Mouse (Mus musculus) lung, postnatal 0 days (tissue): ENCODE measurements at regions not wholly inside any gene's neighbourhood (a gene's known extent, or its start where the extent isn't known, plus 50 kb on each side); places are given as distances from the start of the nearest gene placed in this dataset.

Experiments used
- ATAC-seq: fragments of 200-750 bp; cut with Nextera tagmentation; 2 replicates; pipeline ENCODE4 v1.8.0; 2017; ENCODE audit warnings: moderate library complexity
- DNase-seq: peaks from one replicate; pipeline ENCODE4 v3.0.0-alpha.2; 2016; ENCODE audit warnings: low spot score
- H3K27ac ChIP-seq: fragments of 300-500 bp; sonication (generic); 2 replicates; pipeline ENCODE4 v1.5.1; 2014; ENCODE audit warnings: antibody characterized with exemption, mild to moderate bottlenecking, low read length, mixed read lengths
- H3K27me3 ChIP-seq: fragments of 300-500 bp; sonication (generic); replicated peaks from 2 replicates; pipeline ENCODE4 v1.6.1; 2014; ENCODE audit warnings: low read length, mixed read lengths; ENCODE audit not compliant: insufficient read depth
- H3K36me3 ChIP-seq: fragments of 300-500 bp; sonication (generic); 2 replicates; pipeline ENCODE4 v1.6.1; 2014; ENCODE audit warnings: low read length, mixed read lengths; ENCODE audit not compliant: insufficient read depth
- H3K4me1 ChIP-seq: fragments of 300-500 bp; sonication (generic); 2 replicates; pipeline ENCODE4 v1.6.1; 2014; ENCODE audit warnings: antibody characterized with exemption, low read depth, low read length, mixed read lengths; ENCODE audit not compliant: insufficient read depth
- H3K4me2 ChIP-seq: fragments of 300-500 bp; sonication (generic); replicated peaks from 2 replicates; pipeline ENCODE4 v1.6.1; 2014; ENCODE audit warnings: low read depth, mild to moderate bottlenecking, low read length, moderate library complexity, mixed read lengths
- H3K4me3 ChIP-seq: fragments of 300-500 bp; sonication (generic); 2 replicates; pipeline ENCODE4 v1.5.1; 2014; ENCODE audit warnings: low read depth, low read length
- H3K9ac ChIP-seq: fragments of 300-500 bp; sonication (generic); replicated peaks from 2 replicates; pipeline ENCODE4 v1.6.1; 2014; ENCODE audit warnings: low read depth, mild to moderate bottlenecking
- H3K9me3 ChIP-seq: fragments of 300-500 bp; sonication (generic); 2 replicates; pipeline ENCODE4 v1.6.1; 2016; ENCODE audit warnings: low read length, mixed read lengths
- CTCF ChIP-seq: IDR thresholded peaks from 2 replicates; pipeline ENCODE4 v1.5.1; 2016; ENCODE audit warnings: antibody characterized with exemption, mild to moderate bottlenecking
- EP300 ChIP-seq: IDR thresholded peaks from 2 replicates; pipeline ENCODE4 v1.6.1; 2016; ENCODE audit warnings: antibody characterized with exemption, mild to moderate bottlenecking, control low read depth
- WGBS: fragments of 180-500 bp; shearing (Covaris S2); extraction: QIAGEN DNeasy Blood & Tissue Kit; methylation state at CpG from one replicate; pipeline ENCODE4 v1.1.7; 2014; 5-methylcytosine and 5-hydroxymethylcytosine counted together

DNA sequence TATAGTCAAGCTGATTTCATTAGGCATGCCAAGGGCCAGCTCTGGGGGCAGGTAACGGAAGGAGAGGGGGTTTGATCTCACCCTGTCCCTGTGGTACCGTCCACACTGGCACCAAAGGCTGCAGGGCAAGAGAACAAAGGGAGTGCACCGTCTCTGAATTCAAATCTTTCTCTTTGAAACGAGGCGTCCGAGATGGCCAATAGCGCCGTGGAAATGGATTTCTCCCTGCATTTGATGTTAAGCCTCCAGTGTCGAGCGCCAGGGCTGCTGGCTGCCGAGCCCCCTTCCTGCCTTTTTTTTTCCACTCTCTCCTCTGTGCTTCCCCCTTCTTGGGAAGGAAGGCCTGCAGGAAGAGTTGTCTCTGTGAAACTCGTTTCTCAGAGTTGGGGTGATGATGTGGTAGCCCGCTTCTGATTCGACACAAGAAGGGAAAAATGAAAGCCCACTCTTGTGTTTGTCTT is 235.5 kb downstream of the 3110018I06Rik start:
- WGBS = 53% methylated on average over 14 of the region's 14 CpGs
- no peak overlapping the region for H3K27ac ChIP-seq

DNA sequence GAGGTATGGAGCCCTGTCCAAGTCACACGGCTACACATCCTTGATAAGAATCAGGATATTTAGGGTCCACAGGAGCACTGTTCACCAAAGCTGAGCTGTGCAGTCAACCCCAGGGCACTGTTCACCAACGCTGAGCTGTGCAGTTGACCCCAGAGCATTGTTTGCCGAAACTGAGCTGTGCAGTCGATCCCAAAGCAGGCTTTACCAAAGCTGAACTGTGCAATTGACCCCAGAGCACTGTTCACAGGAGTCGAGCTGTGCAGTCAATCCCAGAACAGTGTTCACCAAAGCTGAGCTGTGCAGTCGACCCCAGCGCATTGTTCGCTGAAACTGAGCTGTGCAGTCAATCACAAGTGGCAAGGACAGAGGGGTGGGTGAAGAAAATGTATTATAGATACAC is 236.0 kb downstream of the 3110018I06Rik start:
- TF ChIP-seq CTCF = no peak
- no peak for TF ChIP-seq EP300
- 46% methylated on average over 8 of the region's 8 CpGs for WGBS
- Histone ChIP-seq H3K9me3 (no peaks in the 10 kb centered on the region), H3K4me2 (no peak overlapping the region), H3K36me3 (no peaks in the 10 kb centered on the region), H3K4me3 (no peak overlapping the region), H3K4me1 (no peaks in the 10 kb centered on the region), H3K27ac (no peak overlapping the region), H3K27me3 (no peaks in the 10 kb centered on the region), H3K9ac (no peak overlapping the region)
- no peak for ATAC-seq
- DNase-seq = no peak

More for the DNA sequence above, 235.5 kb downstream of the 3110018I06Rik start:
- Histone ChIP-seq H3K36me3 (no peaks in the 10 kb centered on the region), H3K4me1 (no peaks in the 10 kb centered on the region), H3K9me3 (no peaks in the 10 kb centered on the region), H3K4me3 (no peak overlapping the region), H3K27me3 (no peaks in the 10 kb centered on the region), H3K4me2 (no peak overlapping the region), H3K9ac (no peak overlapping the region)
- DNase-seq = no peak
- ATAC-seq = no peak
- TF ChIP-seq CTCF = no peak
- no peak for TF ChIP-seq EP300

DNA sequence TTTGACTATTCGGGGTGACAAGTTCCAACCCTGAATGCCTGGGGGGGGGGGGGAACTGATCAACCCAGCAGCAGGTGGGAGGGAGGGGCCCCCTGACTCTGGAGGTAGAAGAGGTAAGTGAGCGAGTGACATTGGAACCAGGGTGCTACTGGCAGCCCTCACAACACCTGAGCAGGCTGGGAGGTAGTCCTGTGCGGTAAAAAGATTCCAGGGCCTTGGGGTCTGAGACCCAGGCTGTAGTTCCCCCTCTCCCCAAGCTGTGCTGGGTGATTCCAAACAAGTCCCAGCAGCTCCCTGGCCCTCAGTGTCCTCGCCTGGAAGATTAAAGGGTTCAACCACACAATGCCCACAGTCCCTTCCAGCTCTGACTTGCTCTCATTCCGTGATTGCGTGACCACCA is 240.4 kb downstream of the 3110018I06Rik start:
- Histone ChIP-seq H3K4me2 (no peak overlapping the region), H3K4me3 (no peak overlapping the region), H3K4me1 (no peaks in the 10 kb centered on the region), H3K36me3 (no peaks in the 10 kb centered on the region), H3K9ac (no peak overlapping the region), H3K9me3 (no peaks in the 10 kb centered on the region), H3K27me3 (no peaks in the 10 kb centered on the region), H3K27ac (no peak overlapping the region)
- WGBS = 64% methylated on average over 6 of the region's 6 CpGs
- DNase-seq (no peak), ATAC-seq (no peak)
- TF ChIP-seq EP300 (no peak), CTCF (no peak)

DNA sequence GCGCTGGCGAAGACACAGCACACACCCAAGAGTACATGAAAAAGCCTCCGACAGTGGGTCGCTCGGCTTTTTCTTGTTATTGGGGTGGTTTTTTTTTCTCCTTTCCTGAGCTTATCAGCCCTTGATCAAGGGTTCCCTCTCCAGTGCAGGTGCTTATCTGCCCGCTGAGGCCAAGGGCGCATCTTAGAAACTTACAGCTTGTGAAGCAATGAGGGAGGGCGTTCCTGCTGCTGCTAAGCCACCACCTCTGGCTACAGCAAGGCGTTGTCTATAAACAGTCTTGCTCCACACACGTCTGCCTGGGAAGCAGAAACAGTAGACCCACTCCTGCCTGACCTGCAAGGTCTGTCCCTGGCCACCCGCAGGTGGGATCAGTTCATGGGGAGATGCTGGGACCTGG is 240.9 kb downstream of the 3110018I06Rik start:
- WGBS = 57% methylated on average over 11 of the region's 11 CpGs

DNA sequence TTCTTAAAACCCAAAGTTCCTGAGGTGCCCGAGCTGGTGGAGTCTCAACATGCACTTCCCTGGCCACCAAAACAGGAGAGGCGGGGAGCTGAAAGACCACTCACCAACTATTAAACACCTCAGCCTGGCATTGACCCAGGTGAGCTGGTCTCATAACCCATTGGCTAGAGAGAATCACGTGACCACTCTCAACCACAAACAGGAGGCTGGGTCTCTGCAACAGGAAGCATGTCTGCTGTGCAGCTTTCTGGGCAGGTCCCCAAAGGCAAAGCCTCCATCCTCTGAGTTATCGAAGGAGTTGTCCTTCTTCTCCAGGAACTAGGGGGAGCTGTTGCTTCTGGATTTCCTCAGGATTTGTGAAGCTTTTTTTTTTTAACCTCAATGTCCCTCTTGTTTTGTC is 242.5 kb downstream of the 3110018I06Rik start:
- ATAC-seq = no peak
- H3K27me3 ChIP-seq = no peaks in the 10 kb centered on the region
- H3K4me1 ChIP-seq = no peaks in the 10 kb centered on the region
- TF ChIP-seq CTCF (no peak), EP300 (no peak)
- H3K4me2 ChIP-seq = no peak overlapping the region
- 64% methylated on average over 4 of the region's 4 CpGs for WGBS
- H3K36me3 ChIP-seq = no peaks in the 10 kb centered on the region
- no peak for DNase-seq
- H3K9me3 ChIP-seq = no peaks in the 10 kb centered on the region
- H3K9ac ChIP-seq = no peak overlapping the region
- no peak overlapping the region for H3K4me3 ChIP-seq
- H3K27ac ChIP-seq = no peak overlapping the region

More for the DNA sequence above, 240.9 kb downstream of the 3110018I06Rik start:
- H3K9me3 ChIP-seq = no peaks in the 10 kb centered on the region
- H3K4me2 ChIP-seq = no peak overlapping the region
- no peaks in the 10 kb centered on the region for H3K36me3 ChIP-seq
- no peak for TF ChIP-seq EP300
- TF ChIP-seq CTCF = no peak
- no peak for DNase-seq
- no peak for ATAC-seq
- H3K9ac ChIP-seq = no peak overlapping the region
- H3K4me1 ChIP-seq = no peaks in the 10 kb centered on the region
- no peak overlapping the region for H3K4me3 ChIP-seq
- H3K27ac ChIP-seq = no peak overlapping the region
- H3K27me3 ChIP-seq = no peaks in the 10 kb centered on the region

DNA sequence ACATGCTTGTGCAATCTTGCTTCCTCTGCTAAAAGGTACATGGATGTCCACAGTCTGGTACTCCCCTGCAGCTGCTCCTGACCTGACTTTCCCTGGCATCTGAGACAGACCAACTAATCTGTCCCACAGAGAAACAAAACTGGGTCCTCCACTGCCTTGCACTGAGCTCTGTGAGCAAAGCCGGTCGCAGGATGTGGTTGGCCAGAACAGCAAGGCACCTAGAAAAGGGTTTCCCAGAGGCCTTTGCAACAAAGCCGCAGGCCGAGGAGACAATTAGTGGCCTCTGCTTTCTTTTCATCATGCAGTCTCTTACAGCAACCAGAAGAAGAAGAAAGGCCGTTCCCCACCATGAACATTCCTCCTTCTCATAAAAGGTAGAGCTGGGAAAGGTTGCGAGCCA is 246.1 kb downstream of the 3110018I06Rik start:
- H3K27ac ChIP-seq = no peak overlapping the region
- H3K36me3 ChIP-seq = no peaks in the 10 kb centered on the region
- no peaks in the 10 kb centered on the region for H3K9me3 ChIP-seq
- no peaks in the 10 kb centered on the region for H3K4me1 ChIP-seq
- TF ChIP-seq EP300 (no peak), CTCF (no peak)
- ATAC-seq (no peak), DNase-seq (no peak)
- H3K4me3 ChIP-seq = no peak overlapping the region
- 90% methylated on average over 6 of the region's 6 CpGs for WGBS
- H3K9ac ChIP-seq = no peak overlapping the region
- no peak overlapping the region for H3K4me2 ChIP-seq
- H3K27me3 ChIP-seq = no peaks in the 10 kb centered on the region

DNA sequence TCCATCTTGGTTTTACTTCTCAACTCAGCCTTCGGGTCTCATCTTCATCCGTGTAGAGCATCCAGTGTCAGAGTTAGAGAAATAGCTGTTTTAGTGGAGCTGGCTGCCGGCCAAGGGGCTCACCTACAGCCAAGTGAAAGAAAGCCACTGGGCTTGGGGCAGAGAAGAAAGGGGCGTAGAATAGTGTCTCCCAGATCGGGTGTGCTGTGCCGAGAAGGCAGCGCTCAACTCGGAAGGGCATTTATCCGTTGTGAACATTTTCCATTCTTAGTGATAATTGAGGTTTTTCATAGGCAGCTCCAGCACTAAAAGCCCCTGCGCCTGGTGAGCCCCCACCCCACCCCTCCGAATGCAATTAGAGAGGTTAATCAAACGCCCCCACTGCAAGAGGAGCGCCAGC is 254.2 kb downstream of the 3110018I06Rik start:
- H3K36me3 ChIP-seq = no peaks in the 10 kb centered on the region
- TF ChIP-seq CTCF = no peak
- no peak for TF ChIP-seq EP300
- H3K4me2 ChIP-seq = no peak overlapping the region
- H3K9me3 ChIP-seq = no peaks in the 10 kb centered on the region
- no peak overlapping the region for H3K9ac ChIP-seq
- no peak for ATAC-seq
- no peak for DNase-seq
- no peaks in the 10 kb centered on the region for H3K4me1 ChIP-seq
- 72% methylated on average over 13 of the region's 13 CpGs for WGBS
- H3K27me3 ChIP-seq = no peaks in the 10 kb centered on the region
- no peak overlapping the region for H3K27ac ChIP-seq
- H3K4me3 ChIP-seq = no peak overlapping the region
